Comparison of ENCODE assay signal across 8 mouse cellular contexts in genomic region chr2:69860972-69861452, GRCm38 (mm10). TPM values are rescaled to one million over a fixed set of nuclear protein-coding genes. Genes with fewer than 3 reads are reported as not detected.
DNase-seq lines count a peak whose midpoint lies in the region; ATAC-seq and TF ChIP-seq lines count a peak whose summit lies in the region.

No protein-coding gene starts in this region.

- H3K9me3 ChIP-seq in forebrain, postnatal 0 days (ENCODE audit: low read length), result no peaks in the 10 kb centered on the region
- no peaks in the 10 kb centered on the region for H3K9me3 ChIP-seq in intestine, postnatal 0 days (ENCODE audit: control insufficient read depth)
- no peaks in the 10 kb centered on the region for H3K9me3 ChIP-seq in lung, embryonic 14.5 days (ENCODE audit: low read depth, low read length)
- no peaks in the 10 kb centered on the region for H3K9me3 ChIP-seq in neural tube, embryonic 14.5 days (ENCODE audit: control insufficient read depth, low read length)

- TF ChIP-seq CTCF in forebrain, postnatal 0 days (IDR thresholded peaks at IDR 0.05; ENCODE audit: low read depth), result no peak
- no peak for TF ChIP-seq CTCF in intestine, postnatal 0 days (IDR thresholded peaks at IDR 0.05; ENCODE audit: low read depth)
- TF ChIP-seq CTCF in lung, embryonic 14.5 days (IDR thresholded peaks at IDR 0.05; ENCODE audit: low read depth), result no peak

- no peaks in the 10 kb centered on the region for H3K4me1 ChIP-seq in brown adipose tissue, adult 24 weeks (ENCODE audit: control insufficient read depth, insufficient read depth, insufficient read length, low read length)
- 0 out of 2 replicates have a peak, but pooled peaks cover 7% of the 10 kb centered on the region for H3K4me1 ChIP-seq in forebrain, postnatal 0 days (ENCODE audit: insufficient read depth)
- H3K4me1 ChIP-seq in intestine, postnatal 0 days (replicated peaks; ENCODE audit: control insufficient read depth, insufficient read depth, low read length), result no peaks in the 10 kb centered on the region
- no peaks in the 10 kb centered on the region for H3K4me1 ChIP-seq in lung, embryonic 14.5 days (ENCODE audit: insufficient read depth)
- H3K4me1 ChIP-seq in neural tube, embryonic 14.5 days (ENCODE audit: control insufficient read depth, insufficient read depth, low read length), result peaks cover 14% of the 10 kb centered on the region; the same call in 1 of the 2 replicates

- H3K4me2 ChIP-seq in forebrain, postnatal 0 days (ENCODE audit: low read depth), result peak overlapping the region; percentile 60
- peak overlapping the region; percentile 67 for H3K4me2 ChIP-seq in intestine, postnatal 0 days (replicated peaks; ENCODE audit: low read depth)
- H3K4me2 ChIP-seq in lung, embryonic 14.5 days, result peak overlapping the region; percentile 75
- H3K4me2 ChIP-seq in neural tube, embryonic 14.5 days (ENCODE audit: low read depth, low read length), result peak overlapping the region; percentile 60

- no peaks in the 10 kb centered on the region for H3K36me3 ChIP-seq in forebrain, postnatal 0 days (ENCODE audit: insufficient read depth)
- no peaks in the 10 kb centered on the region; the same call in 1 of the 2 replicates for H3K36me3 ChIP-seq in intestine, postnatal 0 days (ENCODE audit: control insufficient read depth, insufficient read depth)
- H3K36me3 ChIP-seq in lung, embryonic 14.5 days (ENCODE audit: insufficient read depth), result peaks cover 19% of the 10 kb centered on the region
- H3K36me3 ChIP-seq in neural tube, embryonic 14.5 days (ENCODE audit: control insufficient read depth, insufficient read depth, low read length), result no peaks in the 10 kb centered on the region

- peak overlapping the region; percentile 69 for H3K27ac ChIP-seq in brown adipose tissue, adult 24 weeks (replicated peaks; ENCODE audit: low read depth, low read length)
- H3K27ac ChIP-seq in forebrain, postnatal 0 days (ENCODE audit: low read depth, low read length), result peak overlapping the region; percentile 91
- peak overlapping the region; percentile 86 for H3K27ac ChIP-seq in intestine, postnatal 0 days (ENCODE audit: low read depth, low read length)
- H3K27ac ChIP-seq in lung, embryonic 14.5 days (ENCODE audit: low read depth), result peak overlapping the region; percentile 94; the same call in 1 of the 2 replicates
- H3K27ac ChIP-seq in neural tube, embryonic 14.5 days (ENCODE audit: low read depth, low read length), result peak overlapping the region; percentile 84

- peak; percentile 42 for ATAC-seq in forebrain, postnatal 0 days
- ATAC-seq in intestine, postnatal 0 days, result peak; percentile 43
- peak; percentile 71 for ATAC-seq in lung, embryonic 14.5 days (ENCODE audit: insufficient read depth)
- ATAC-seq in neural tube, embryonic 14.5 days (ENCODE audit: low read depth), result peak; percentile 50

- H3K9ac ChIP-seq in forebrain, postnatal 0 days, result peak overlapping the region; percentile 96
- H3K9ac ChIP-seq in intestine, postnatal 0 days (ENCODE audit: low read depth, low read length), result peak overlapping the region; percentile 87
- H3K9ac ChIP-seq in lung, embryonic 14.5 days, result peak overlapping the region; percentile 99
- peak overlapping the region; percentile 98 for H3K9ac ChIP-seq in neural tube, embryonic 14.5 days (replicated peaks; ENCODE audit: low read depth, low read length)

- peak; percentile 31 for DNase-seq in ovary, postnatal 36 days (ENCODE audit: low spot score)
- no peak for DNase-seq in ovary, postnatal 14 days (ENCODE audit: low spot score)
- no peak for DNase-seq in forebrain, postnatal 0 days
- DNase-seq in lung, embryonic 14.5 days, result no peak
- no peak for DNase-seq in retina, embryonic 14.5 days (ENCODE audit: low spot score)

- peak overlapping the region; percentile 62 for H3K4me3 ChIP-seq in brown adipose tissue, adult 24 weeks (ENCODE audit: insufficient read depth, low read depth, low read length)
- peak overlapping the region; percentile 100 for H3K4me3 ChIP-seq in forebrain, postnatal 0 days (ENCODE audit: low read depth, low read length)
- H3K4me3 ChIP-seq in intestine, postnatal 0 days (ENCODE audit: low read depth, low read length), result peak overlapping the region; percentile 97
- H3K4me3 ChIP-seq in lung, embryonic 14.5 days (ENCODE audit: low read depth, low read length), result peak overlapping the region; percentile 100
- peak overlapping the region; percentile 100 for H3K4me3 ChIP-seq in neural tube, embryonic 14.5 days (ENCODE audit: low read depth, low read length)

- no peaks in the 10 kb centered on the region for H3K27me3 ChIP-seq in forebrain, postnatal 0 days (ENCODE audit: insufficient read depth, low read length)
- no peaks in the 10 kb centered on the region for H3K27me3 ChIP-seq in intestine, postnatal 0 days (replicated peaks; ENCODE audit: control insufficient read depth, insufficient read depth, low read length)
- no peaks in the 10 kb centered on the region for H3K27me3 ChIP-seq in lung, embryonic 14.5 days (ENCODE audit: insufficient read depth, low read length)
- no peaks in the 10 kb centered on the region for H3K27me3 ChIP-seq in neural tube, embryonic 14.5 days (ENCODE audit: control insufficient read depth, insufficient read depth, low read length)

- 9% methylated on average over 13 of the region's 13 CpGs for WGBS in forebrain, postnatal 0 days
- 12% methylated on average over 13 of the region's 13 CpGs for WGBS in intestine, postnatal 0 days
- WGBS in lung, embryonic 14.5 days, result 9% methylated on average over 12 of the region's 13 CpGs
- WGBS in neural tube, embryonic 14.5 days, result 14% methylated on average over 12 of the region's 13 CpGs

RNA-seq across cellular contexts. Expression of gene Ssb, which starts 0.3 kb away (rescaled TPM):
- polyA plus RNA-seq in brown adipose tissue, adult 24 weeks (2012; ENCODE audit: insufficient read depth, insufficient read length, missing spikeins), result 116 and 117 TPM in 2 replicates
- 130 and 152 TPM in 2 replicates for total RNA-seq in forebrain, postnatal 0 days (2014; rRNA removed)
- polyA plus RNA-seq in forebrain, postnatal 0 days (2015; fragmentation: Nextera tagmentation; extraction: Ambion mirVana), result 287 and 316 TPM in 2 replicates
- 189 and 192 TPM in 2 replicates for polyA plus RNA-seq in intestine, postnatal 0 days (2015; fragmentation: Nextera tagmentation; extraction: Ambion mirVana)
- 328 and 346 TPM in 2 replicates for polyA plus RNA-seq in lung, embryonic 14.5 days (2014; fragmentation: Nextera tagmentation; extraction: Ambion mirVana)
- polyA plus RNA-seq in neural tube, embryonic 14.5 days (2014; fragmentation: Nextera tagmentation; extraction: Ambion mirVana), result 248 and 276 TPM in 2 replicates

RNA-seq across cellular contexts. Expression of gene Mettl5, which starts 24.4 kb away (rescaled TPM):
- 31.0 and 32.3 TPM in 2 replicates for polyA plus RNA-seq in brown adipose tissue, adult 24 weeks (2012; ENCODE audit: insufficient read depth, insufficient read length, missing spikeins)
- total RNA-seq in forebrain, postnatal 0 days (2014; rRNA removed), result 12.5 and 13.0 TPM in 2 replicates
- 30.5 and 32.3 TPM in 2 replicates for polyA plus RNA-seq in forebrain, postnatal 0 days (2015; fragmentation: Nextera tagmentation; extraction: Ambion mirVana)
- 24.6 and 26.9 TPM in 2 replicates for polyA plus RNA-seq in intestine, postnatal 0 days (2015; fragmentation: Nextera tagmentation; extraction: Ambion mirVana)
- polyA plus RNA-seq in lung, embryonic 14.5 days (2014; fragmentation: Nextera tagmentation; extraction: Ambion mirVana), result 41.5 and 45.1 TPM in 2 replicates
- polyA plus RNA-seq in neural tube, embryonic 14.5 days (2014; fragmentation: Nextera tagmentation; extraction: Ambion mirVana), result 32.3 and 35.9 TPM in 2 replicates

RNA-seq across cellular contexts. Expression of gene Ubr3, which starts 36.0 kb away (rescaled TPM):
- polyA plus RNA-seq in brown adipose tissue, adult 24 weeks (2012; ENCODE audit: insufficient read depth, insufficient read length, missing spikeins), result 39.5 and 42.2 TPM in 2 replicates
- 42.9 and 53.9 TPM in 2 replicates for total RNA-seq in forebrain, postnatal 0 days (2014; rRNA removed)
- polyA plus RNA-seq in forebrain, postnatal 0 days (2015; fragmentation: Nextera tagmentation; extraction: Ambion mirVana), result 7.7 and 10.9 TPM in 2 replicates
- 9.6 and 10.8 TPM in 2 replicates for polyA plus RNA-seq in intestine, postnatal 0 days (2015; fragmentation: Nextera tagmentation; extraction: Ambion mirVana)
- 19.5 and 20.1 TPM in 2 replicates for polyA plus RNA-seq in lung, embryonic 14.5 days (2014; fragmentation: Nextera tagmentation; extraction: Ambion mirVana)
- 25.5 and 28.7 TPM in 2 replicates for polyA plus RNA-seq in neural tube, embryonic 14.5 days (2014; fragmentation: Nextera tagmentation; extraction: Ambion mirVana)

RNA-seq across cellular contexts. Expression of gene Klhl23, which starts 39.3 kb away (rescaled TPM):
- polyA plus RNA-seq in brown adipose tissue, adult 24 weeks (2012; ENCODE audit: insufficient read depth, insufficient read length, missing spikeins), result 0.95 and 1.2 TPM in 2 replicates
- 163 and 199 TPM in 2 replicates for total RNA-seq in forebrain, postnatal 0 days (2014; rRNA removed)
- 43.0 and 87.2 TPM in 2 replicates for polyA plus RNA-seq in forebrain, postnatal 0 days (2015; fragmentation: Nextera tagmentation; extraction: Ambion mirVana)
- polyA plus RNA-seq in intestine, postnatal 0 days (2015; fragmentation: Nextera tagmentation; extraction: Ambion mirVana), result 17.3 and 21.3 TPM in 2 replicates
- 36.1 and 39.6 TPM in 2 replicates for polyA plus RNA-seq in lung, embryonic 14.5 days (2014; fragmentation: Nextera tagmentation; extraction: Ambion mirVana)
- 106 and 120 TPM in 2 replicates for polyA plus RNA-seq in neural tube, embryonic 14.5 days (2014; fragmentation: Nextera tagmentation; extraction: Ambion mirVana)
